Mouse (Mus musculus): ENCODE measurements around the gene Ptprq.

The Ptprq gene

GRCm38 (mm10) chr10:107628104-107628503 lies 91.7 kb downstream of the Ptprq start:
- DNase-seq (ENCODE audit: low spot score), result no peak

GRCm38 (mm10) chr10:107626648-107627047 lies 93.2 kb downstream of the Ptprq start:
- DNase-seq (ENCODE audit: low spot score), result no peak

GRCm38 (mm10) chr10:107624211-107624610 lies 95.6 kb downstream of the Ptprq start:
- no peak for DNase-seq (ENCODE audit: low spot score)

- DNase-seq (ENCODE audit: low spot score), result no peak
Measured at GRCm38 (mm10) chr10:107615460-107615859, 104.4 kb downstream of the Ptprq start.

- DNase-seq (ENCODE audit: low spot score), result no peak
Measured at GRCm38 (mm10) chr10:107601371-107601770, 118.5 kb downstream of the Ptprq start.

- no peak for DNase-seq (ENCODE audit: low spot score)
Measured at GRCm38 (mm10) chr10:107583360-107583759, 136.5 kb downstream of the Ptprq start.

- no peak for DNase-seq (ENCODE audit: low spot score)
Measured at GRCm38 (mm10) chr10:107569044-107569443, 150.8 kb downstream of the Ptprq start.

GRCm38 (mm10) chr10:107568261-107568660 lies 151.6 kb downstream of the Ptprq start:
- no peak for DNase-seq (ENCODE audit: low spot score)

GRCm38 (mm10) chr10:107562875-107563274 lies 157.0 kb downstream of the Ptprq start:
- no peak for DNase-seq (ENCODE audit: low spot score)

- no peak for DNase-seq (ENCODE audit: low spot score)
Measured at GRCm38 (mm10) chr10:107560881-107561280, 159.0 kb downstream of the Ptprq start.

GRCm38 (mm10) chr10:107543026-107543425 lies 176.8 kb downstream of the Ptprq start:
- no peak for DNase-seq (ENCODE audit: low spot score)

GRCm38 (mm10) chr10:107528758-107529157 lies 191.1 kb downstream of the Ptprq start:
- DNase-seq (ENCODE audit: low spot score), result no peak

- no peak for DNase-seq (ENCODE audit: low spot score)
Measured at GRCm38 (mm10) chr10:107519216-107519615, 200.6 kb downstream of the Ptprq start.

- no peak for DNase-seq (ENCODE audit: low spot score)
Measured at GRCm38 (mm10) chr10:107516641-107517040, 203.2 kb downstream of the Ptprq start.

GRCm38 (mm10) chr10:107514735-107515134 lies 205.1 kb downstream of the Ptprq start:
- no peak for DNase-seq (ENCODE audit: low spot score)

- no peak for DNase-seq (ENCODE audit: low spot score)
Measured at GRCm38 (mm10) chr10:107506397-107506796, 213.5 kb downstream of the Ptprq start.

- no peak for DNase-seq (ENCODE audit: low spot score)
Measured at GRCm38 (mm10) chr10:107503430-107503829, 216.4 kb downstream of the Ptprq start.

- no peak for DNase-seq (ENCODE audit: low spot score)
Measured at GRCm38 (mm10) chr10:107502193-107502592, 217.7 kb downstream of the Ptprq start.

GRCm38 (mm10) chr10:107499656-107500055 lies 220.2 kb downstream of the Ptprq start:
- DNase-seq (ENCODE audit: low spot score), result no peak

- DNase-seq (ENCODE audit: low spot score), result no peak
Measured at GRCm38 (mm10) chr10:107496402-107496801, 223.4 kb downstream of the Ptprq start.

- no peak for DNase-seq (ENCODE audit: low spot score)
Measured at GRCm38 (mm10) chr10:107494568-107494967, 225.3 kb downstream of the Ptprq start, which contains the start of gene Myf6. Gene Myf6 (minus strand): TSS chr10:107494737.

GRCm38 (mm10) chr10:107493580-107494474 lies 226.0 kb downstream of the Ptprq start:
- DNase-seq (ENCODE audit: low spot score), result no peak

GRCm38 (mm10) chr10:107492867-107493579 lies 226.8 kb downstream of the Ptprq start:
- no peak for DNase-seq (ENCODE audit: low spot score)

Measured in MN1 (cell line).